Mouse (Mus musculus) E14TG2a.4 (cell line): ENCODE data around the gene Cacnb1.
A peak's percentile ranks its signal among the peaks of the same experiment; 100 is the strongest.

Experiments used
- H3K27me3 ChIP-seq: 2 replicates; pipeline ENCODE4 v1.6.1; 2014; ENCODE audit warnings: low read length, control low read depth; ENCODE audit not compliant: insufficient read depth
- H3K36me3 ChIP-seq: 2 replicates; pipeline ENCODE4 v1.6.1; 2014; ENCODE audit warnings: low read length, control low read depth; ENCODE audit not compliant: insufficient read depth
- H3K4me1 ChIP-seq: replicated peaks from 2 replicates; pipeline ENCODE4 v1.6.1; 2014; ENCODE audit warnings: low read depth, low read length, control low read depth
- H3K4me3 ChIP-seq: replicated peaks from 2 replicates; pipeline ENCODE4 v1.5.1; 2014; ENCODE audit warnings: mild to moderate bottlenecking, low read length
- H3K9me3 ChIP-seq: 2 replicates; pipeline ENCODE4 v1.6.1; 2014; ENCODE audit warnings: low read length, control low read depth
- CTCF ChIP-seq: conservative IDR thresholded peaks from 2 replicates; pipeline ENCODE4 v1.5.1; 2014; ENCODE audit warnings: low read length
- NANOG ChIP-seq: IDR thresholded peaks from 2 replicates; pipeline ENCODE4 v1.6.1; 2014; ENCODE audit warnings: borderline replicate concordance, low read length, mixed read lengths
- POU5F1 ChIP-seq: IDR thresholded peaks from 2 replicates; pipeline ENCODE4 v1.6.1; 2014; ENCODE audit warnings: low read length, borderline replicate concordance

The Cacnb1 gene

GRCm38 (mm10) chr11:97971232-97971631 is 51.6 kb downstream of the Cacnb1 start:
- no peak for TF ChIP-seq NANOG
- TF ChIP-seq CTCF, result no peak
- no peak for TF ChIP-seq POU5F1

DNA sequence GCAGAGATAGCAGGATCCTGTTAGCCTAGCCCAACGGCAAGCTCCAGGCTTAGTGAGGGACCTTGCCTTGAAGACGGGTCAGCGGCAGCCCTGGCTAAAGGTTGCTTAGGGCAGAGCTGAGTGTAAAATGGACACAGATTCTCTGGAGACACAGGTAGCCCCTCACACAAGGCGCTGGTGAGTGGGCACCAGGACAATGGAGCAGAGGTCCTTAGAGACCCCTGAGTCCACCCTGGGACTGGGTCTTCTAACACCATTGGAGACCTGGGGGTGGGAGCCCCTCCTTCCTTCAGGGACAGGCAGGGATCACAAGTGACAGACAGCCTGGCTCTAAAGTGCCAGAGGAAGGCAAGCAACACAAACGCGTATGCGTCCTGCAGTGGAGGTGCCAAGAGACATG is 52.1 kb downstream of the Cacnb1 start:
- no peak for TF ChIP-seq NANOG
- TF ChIP-seq POU5F1, result no peak
- TF ChIP-seq CTCF, result no peak
- no peaks in the 10 kb centered on the region for H3K9me3 ChIP-seq
- peaks cover 40% of the 10 kb centered on the region for H3K4me1 ChIP-seq
- H3K4me3 ChIP-seq, result no peak overlapping the region
- H3K27me3 ChIP-seq, result no peaks in the 10 kb centered on the region
- H3K36me3 ChIP-seq, result peaks cover 36% of the 10 kb centered on the region

More at GRCm38 (mm10) chr11:97971232-97971631, 51.6 kb downstream of the Cacnb1 start:
- Histone ChIP-seq H3K4me1 (peaks cover 45% of the 10 kb centered on the region), H3K27me3 (no peaks in the 10 kb centered on the region), H3K36me3 (peaks cover 40% of the 10 kb centered on the region), H3K4me3 (no peak overlapping the region), H3K9me3 (no peaks in the 10 kb centered on the region)

DNA sequence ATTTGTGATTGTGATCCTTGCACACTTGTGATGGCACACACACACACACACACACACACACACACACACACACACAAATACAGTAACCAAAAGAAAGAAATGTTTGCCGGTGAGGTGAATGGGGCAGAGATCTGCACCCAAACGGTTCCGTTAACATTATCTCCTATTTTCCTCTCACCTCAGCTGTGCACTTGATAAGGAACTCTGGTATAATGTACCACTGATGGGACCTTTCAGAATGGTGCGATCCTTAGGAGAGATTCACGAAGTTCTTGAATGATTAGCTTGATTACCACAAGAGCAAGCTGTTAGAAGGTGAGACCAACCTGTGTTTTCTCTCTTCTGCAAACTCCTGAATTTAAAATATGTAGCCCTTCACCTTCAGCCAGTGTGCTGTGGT is 54.4 kb downstream of the Cacnb1 start:
- TF ChIP-seq POU5F1 (no peak), CTCF (no peak), NANOG (no peak)
- Histone ChIP-seq H3K27me3 (no peaks in the 10 kb centered on the region), H3K36me3 (peaks cover 13% of the 10 kb centered on the region), H3K4me3 (no peak overlapping the region), H3K9me3 (no peaks in the 10 kb centered on the region), H3K4me1 (peaks cover 43% of the 10 kb centered on the region)

- Histone ChIP-seq H3K27me3 (no peaks in the 10 kb centered on the region), H3K36me3 (peaks cover 8% of the 10 kb centered on the region), H3K4me3 (no peak overlapping the region), H3K4me1 (peaks cover 45% of the 10 kb centered on the region), H3K9me3 (no peaks in the 10 kb centered on the region)
- TF ChIP-seq POU5F1, result no peak
- TF ChIP-seq CTCF, result no peak
- no peak for TF ChIP-seq NANOG
These were observed 55.7 kb downstream of the Cacnb1 start for GRCm38 (mm10) chr11:97967114-97967513.

- peaks cover 66% of the 10 kb centered on the region for H3K4me1 ChIP-seq
These were observed 61.9 kb downstream of the Cacnb1 start for GRCm38 (mm10) chr11:97960907-97961306.

DNA sequence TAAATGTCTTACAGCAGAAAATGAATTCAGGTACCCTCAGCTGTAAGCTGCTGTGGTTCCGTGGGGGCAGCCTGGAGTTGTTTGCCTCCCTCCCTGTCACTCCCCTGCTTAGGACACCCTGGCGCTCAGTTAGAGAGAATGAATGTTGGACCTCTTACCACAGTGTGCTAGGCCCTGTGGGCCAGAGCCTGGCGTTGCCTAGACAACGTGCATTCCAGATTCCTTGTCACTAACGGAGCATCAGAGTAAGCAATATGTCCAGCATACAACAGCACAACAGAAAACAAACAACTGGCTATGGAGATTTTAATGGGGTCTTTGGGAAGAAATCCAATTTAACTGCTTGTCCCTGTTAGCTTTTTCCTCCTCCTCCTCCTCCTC is 63.5 kb downstream of the Cacnb1 start:
- H3K27me3 ChIP-seq, result no peaks in the 10 kb centered on the region
- no peak for TF ChIP-seq POU5F1
- no peak for TF ChIP-seq CTCF
- no peak for TF ChIP-seq NANOG
- H3K9me3 ChIP-seq, result no peaks in the 10 kb centered on the region

More at GRCm38 (mm10) chr11:97960907-97961306, 61.9 kb downstream of the Cacnb1 start:
- Histone ChIP-seq H3K27me3 (no peaks in the 10 kb centered on the region), H3K4me3 (no peak overlapping the region), H3K36me3 (peaks cover 4% of the 10 kb centered on the region; the same call in 1 of the 2 replicates), H3K9me3 (no peaks in the 10 kb centered on the region)
- TF ChIP-seq CTCF, result peak; percentile 19; the same call in 1 of the 2 replicates
- no peak for TF ChIP-seq POU5F1

DNA sequence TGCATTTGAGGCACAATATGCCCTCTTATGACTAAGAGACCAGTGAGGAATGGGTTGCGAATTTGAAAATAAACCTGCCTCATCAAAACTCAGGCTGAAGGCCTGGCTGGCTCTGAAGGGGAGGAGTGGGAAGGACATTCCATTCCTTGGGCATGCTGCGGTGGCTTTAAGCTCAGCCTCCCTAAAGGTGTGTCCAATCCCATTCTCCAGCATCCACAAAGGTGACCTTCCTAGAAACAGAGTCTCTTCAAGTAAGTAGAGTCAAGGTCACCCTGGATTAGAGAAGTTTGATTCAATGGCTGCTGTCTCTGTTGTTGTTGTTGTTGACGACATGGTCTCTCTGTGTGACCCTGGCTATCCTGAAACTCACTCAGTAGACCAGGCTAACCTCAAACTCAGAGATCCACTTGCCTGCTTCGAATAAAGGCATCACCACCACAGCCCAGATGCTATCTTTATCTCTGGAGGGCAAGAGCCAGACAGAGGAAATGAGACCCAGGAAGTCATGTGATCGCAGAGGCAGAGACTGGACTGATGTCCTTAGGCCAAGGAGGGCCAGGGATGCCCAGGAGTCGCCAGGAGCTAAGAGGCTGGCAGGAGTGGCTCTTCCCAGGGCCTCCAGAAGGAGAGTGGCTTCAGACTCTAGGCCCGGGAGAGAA is 64.1 kb downstream of the Cacnb1 start:
- Histone ChIP-seq H3K27me3 (no peaks in the 10 kb centered on the region), H3K4me3 (no peak overlapping the region; the same call in 1 of the 2 replicates), H3K9me3 (no peaks in the 10 kb centered on the region), H3K36me3 (peaks cover 22% of the 10 kb centered on the region), H3K4me1 (peaks cover 79% of the 10 kb centered on the region)
- no peak for TF ChIP-seq CTCF
- TF ChIP-seq POU5F1, result no peak
- TF ChIP-seq NANOG, result no peak

More for the DNA sequence above, 63.5 kb downstream of the Cacnb1 start:
- Histone ChIP-seq H3K4me1 (peaks cover 79% of the 10 kb centered on the region), H3K4me3 (no peak overlapping the region), H3K36me3 (peaks cover 17% of the 10 kb centered on the region)

GRCm38 (mm10) chr11:97956905-97957560 is 65.8 kb downstream of the Cacnb1 start:
- H3K9me3 ChIP-seq, result no peaks in the 10 kb centered on the region
- no peak for TF ChIP-seq CTCF
- TF ChIP-seq NANOG, result no peak
- no peak for TF ChIP-seq POU5F1
- H3K4me1 ChIP-seq, result peaks cover 85% of the 10 kb centered on the region
- H3K27me3 ChIP-seq, result no peaks in the 10 kb centered on the region
- no peak overlapping the region for H3K4me3 ChIP-seq
- H3K36me3 ChIP-seq, result peaks cover 36% of the 10 kb centered on the region

- Histone ChIP-seq H3K9me3 (no peaks in the 10 kb centered on the region), H3K27me3 (no peaks in the 10 kb centered on the region), H3K4me1 (peaks cover 88% of the 10 kb centered on the region), H3K4me3 (peak overlapping the region; percentile 29; the same call in 1 of the 2 replicates), H3K36me3 (peaks cover 41% of the 10 kb centered on the region)
- TF ChIP-seq CTCF, result no peak
- no peak for TF ChIP-seq POU5F1
- TF ChIP-seq NANOG, result no peak
These were observed 66.9 kb downstream of the Cacnb1 start for GRCm38 (mm10) chr11:97955915-97956314.
